Mouse (Mus musculus) liver, adult 2 months (tissue): Measurements from ENCODE around the gene Alkbh3.

ENCODE experiments used
- CTCF ChIP-seq: fragments of 200-500 bp; IDR thresholded peaks from 2 replicates; pipeline ENCODE4 v1.5.1; 2011; ENCODE audit warnings: low read depth, low read length, control low read depth
- POLR2A ChIP-seq: fragments of 200-500 bp; IDR thresholded peaks from 2 replicates; pipeline ENCODE4 v1.6.1; 2011; ENCODE audit warnings: low read length, control low read depth; ENCODE audit not compliant: insufficient read depth; ENCODE audit errors: extremely low read depth

DNA sequence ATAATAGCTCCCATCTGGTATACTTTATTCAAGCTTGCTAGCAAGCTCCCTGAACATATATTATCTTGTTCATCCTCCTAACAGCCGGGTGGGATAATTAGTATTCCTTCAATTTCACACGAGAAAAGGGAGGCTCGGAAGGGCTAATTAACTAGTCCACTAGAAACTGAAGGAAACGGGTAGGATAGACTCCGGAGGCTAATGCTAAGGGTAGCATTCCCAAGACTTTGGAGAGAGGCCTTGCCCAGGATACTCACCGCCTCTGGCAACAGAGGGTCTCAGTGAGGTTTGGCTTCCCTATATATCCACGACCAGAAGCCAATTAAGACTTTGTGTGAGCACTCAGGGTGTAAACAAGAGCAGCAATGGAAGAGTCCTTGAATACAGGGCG is 52.8 kb downstream of the Alkbh3 start:
- no peak for TF ChIP-seq CTCF
- TF ChIP-seq POLR2A, result no peak
